Comparison of ENCODE assay signal across 9 mouse cellular contexts in genomic region chr2:164180124-164180523, GRCm38 (mm10). TPM values are rescaled to one million over a fixed set of nuclear protein-coding genes. Genes with fewer than 3 reads are reported as not detected.
A peak's percentile ranks its signal among the peaks of the same experiment; 100 is the strongest.
DNase-seq lines count a peak whose midpoint lies in the region; ATAC-seq and TF ChIP-seq lines count a peak whose summit lies in the region.
"Had no signal": no experiment of that assay in that cellular context is flagged by ENCODE, and none has a peak within 500 bp of the region (broad histone marks: within the 10 kb centered on the region; RNA-seq: fewer than 3 reads in every experiment).

No protein-coding gene starts in this region.

- H3K4me2 ChIP-seq in forebrain, embryonic 14.5 days (ENCODE audit: low read length) = no peak overlapping the region
- no peak overlapping the region for H3K4me2 ChIP-seq in forebrain, embryonic 15.5 days (replicated peaks)
- no peak overlapping the region for H3K4me2 ChIP-seq in midbrain, embryonic 14.5 days (ENCODE audit: low read length)

- WGBS in forebrain, embryonic 14.5 days = 38% methylated on average over 3 of the region's 3 CpGs
- WGBS in forebrain, embryonic 15.5 days = 43% methylated on average over 3 of the region's 3 CpGs
- WGBS in midbrain, embryonic 14.5 days = 45% methylated on average over 3 of the region's 3 CpGs
- WGBS in midbrain, embryonic 10.5 days = 34% methylated on average over 3 of the region's 3 CpGs
- 30% methylated on average over 3 of the region's 3 CpGs for WGBS in bone marrow, adult 2 months
- WGBS in small intestine, adult 2 months = 41% methylated on average over 3 of the region's 3 CpGs

- no peak overlapping the region for H3K9ac ChIP-seq in forebrain, embryonic 14.5 days (ENCODE audit: low read length)
- H3K9ac ChIP-seq in forebrain, embryonic 15.5 days (replicated peaks) = no peak overlapping the region
- H3K9ac ChIP-seq in midbrain, embryonic 14.5 days (replicated peaks; ENCODE audit: low read length) = no peak overlapping the region

- H3K9me3 ChIP-seq in forebrain, embryonic 14.5 days (replicated peaks; ENCODE audit: control insufficient read depth, low read length) = no peaks in the 10 kb centered on the region
- no peaks in the 10 kb centered on the region for H3K9me3 ChIP-seq in forebrain, embryonic 15.5 days
- no peaks in the 10 kb centered on the region for H3K9me3 ChIP-seq in midbrain, embryonic 14.5 days (ENCODE audit: control insufficient read depth, low read length)
- no peaks in the 10 kb centered on the region for H3K9me3 ChIP-seq in midbrain, embryonic 10.5 days (replicated peaks)

- TF ChIP-seq CTCF in bone marrow, adult 2 months (IDR thresholded peaks at IDR 0.05; ENCODE audit: control insufficient read depth, insufficient read depth, low read length) = peak; percentile 31; the same call in 1 of the 2 replicates
- TF ChIP-seq CTCF in small intestine, adult 2 months (IDR thresholded peaks at IDR 0.05; ENCODE audit: extremely low read depth, insufficient read length, insufficient replicate concordance, low read depth, low read length) = peak; percentile 41; the same call in 1 of the 2 replicates

- TF ChIP-seq POLR2A in bone marrow, adult 2 months (IDR thresholded peaks at IDR 0.05; ENCODE audit: borderline replicate concordance, control insufficient read depth, low read depth, low read length) = no peak
- no peak for TF ChIP-seq POLR2A in small intestine, adult 2 months (IDR thresholded peaks at IDR 0.05; ENCODE audit: low read depth, low read length)

- H3K27me3 ChIP-seq in forebrain, embryonic 14.5 days (replicated peaks; ENCODE audit: control insufficient read depth, insufficient read depth, low read length) = no peaks in the 10 kb centered on the region
- no peaks in the 10 kb centered on the region for H3K27me3 ChIP-seq in forebrain, embryonic 15.5 days
- no peaks in the 10 kb centered on the region for H3K27me3 ChIP-seq in midbrain, embryonic 14.5 days (ENCODE audit: control insufficient read depth, insufficient read depth, low read length)
- H3K27me3 ChIP-seq in midbrain, embryonic 10.5 days (ENCODE audit: low read depth, poor library complexity, severe bottlenecking) = peaks cover 21% of the 10 kb centered on the region
- no peaks in the 10 kb centered on the region for H3K27me3 ChIP-seq in small intestine, adult 2 months (ENCODE audit: control insufficient read depth, insufficient read depth, low read length)

- no peak overlapping the region for H3K4me3 ChIP-seq in forebrain, embryonic 14.5 days (ENCODE audit: low read depth, low read length)
- H3K4me3 ChIP-seq in forebrain, embryonic 15.5 days = no peak overlapping the region
- no peak overlapping the region for H3K4me3 ChIP-seq in midbrain, embryonic 14.5 days (replicated peaks; ENCODE audit: low read depth, low read length)
- H3K4me3 ChIP-seq in midbrain, embryonic 10.5 days = no peak overlapping the region
- no peak overlapping the region for H3K4me3 ChIP-seq in bone marrow, adult 2 months (replicated peaks; ENCODE audit: control insufficient read depth, low read depth, low read length)
- H3K4me3 ChIP-seq in small intestine, adult 2 months (ENCODE audit: low read depth, low read length) = no peak overlapping the region

- no peak for ATAC-seq in forebrain, embryonic 14.5 days
- no peak for ATAC-seq in forebrain, embryonic 15.5 days (replicated peaks)
- ATAC-seq in midbrain, embryonic 14.5 days (ENCODE audit: low FRiP score, low TSS enrichment) = no peak

- H3K4me1 ChIP-seq in forebrain, embryonic 14.5 days (ENCODE audit: control insufficient read depth, insufficient read depth, low read length) = no peaks in the 10 kb centered on the region
- H3K4me1 ChIP-seq in forebrain, embryonic 15.5 days = no peaks in the 10 kb centered on the region
- no peaks in the 10 kb centered on the region for H3K4me1 ChIP-seq in midbrain, embryonic 14.5 days (ENCODE audit: control insufficient read depth, insufficient read depth, low read length)
- H3K4me1 ChIP-seq in midbrain, embryonic 10.5 days = peaks cover 9% of the 10 kb centered on the region
- no peaks in the 10 kb centered on the region for H3K4me1 ChIP-seq in bone marrow, adult 2 months (ENCODE audit: control insufficient read depth, insufficient read depth, low read length)
- H3K4me1 ChIP-seq in small intestine, adult 2 months (ENCODE audit: control insufficient read depth, insufficient read depth, insufficient read length, low read length) = no peaks in the 10 kb centered on the region

- DNase-seq in forebrain, embryonic 14.5 days (ENCODE audit: low spot score) = peak; percentile 20
- DNase-seq in midbrain, embryonic 14.5 days = peak; percentile 26
- no peak for DNase-seq in midbrain, embryonic 10.5 days (ENCODE audit: low spot score)
- no peak for DNase-seq in urinary bladder, adult 18-20 months (ENCODE audit: low spot score in 2 of 2)
- no peak for DNase-seq in frontal cortex, postnatal 14 days (ENCODE audit: low spot score in 2 of 2)

- H3K36me3 ChIP-seq in forebrain, embryonic 14.5 days (ENCODE audit: control insufficient read depth, insufficient read depth, low read length) = no peaks in the 10 kb centered on the region
- H3K36me3 ChIP-seq in forebrain, embryonic 15.5 days = no peaks in the 10 kb centered on the region
- H3K36me3 ChIP-seq in midbrain, embryonic 14.5 days (ENCODE audit: control insufficient read depth, insufficient read depth, low read length) = no peaks in the 10 kb centered on the region
- H3K36me3 ChIP-seq in midbrain, embryonic 10.5 days = no peaks in the 10 kb centered on the region
- H3K36me3 ChIP-seq in small intestine, adult 2 months (ENCODE audit: control insufficient read depth, insufficient read depth, low read length) = no peaks in the 10 kb centered on the region

- no peak overlapping the region for H3K27ac ChIP-seq in forebrain, embryonic 14.5 days (ENCODE audit: low read depth, low read length)
- H3K27ac ChIP-seq in forebrain, embryonic 15.5 days (replicated peaks) = no peak overlapping the region
- no peak overlapping the region for H3K27ac ChIP-seq in midbrain, embryonic 14.5 days (replicated peaks; ENCODE audit: low read depth, low read length)
- H3K27ac ChIP-seq in midbrain, embryonic 10.5 days (replicated peaks) = no peak overlapping the region
- H3K27ac ChIP-seq in bone marrow, adult 2 months (ENCODE audit: control insufficient read depth, insufficient read depth, low read depth, low read length, poor library complexity) = no peak overlapping the region
- no peak overlapping the region for H3K27ac ChIP-seq in small intestine, adult 2 months (ENCODE audit: insufficient read depth, low read depth, low read length)

RNA-seq across cellular contexts. Expression of gene Wfdc5, which starts 2.4 kb away (rescaled TPM):
- polyA plus RNA-seq in forebrain, embryonic 14.5 days (2014; fragmentation: Nextera tagmentation; extraction: Ambion mirVana) = not detected in 2 replicates
- polyA plus RNA-seq in forebrain, embryonic 15.5 days (2015; fragmentation: Nextera tagmentation; extraction: Ambion mirVana) = not detected in 2 replicates
- polyA plus RNA-seq in midbrain, embryonic 14.5 days (2014; fragmentation: Nextera tagmentation; extraction: Ambion mirVana) = not detected in 2 replicates
- not detected in 2 replicates for polyA plus RNA-seq in midbrain, embryonic 10.5 days (2016; fragmentation: Nextera tagmentation; extraction: Ambion mirVana)
- not detected in 2 replicates for polyA plus RNA-seq in bone marrow, adult 2 months (2011; ENCODE audit: insufficient read depth, insufficient read length, low replicate concordance, missing spikeins)
- polyA plus RNA-seq in small intestine, adult 2 months (2012; rRNA removed) = 0.24 TPM in 1 of 2 replicates, not detected in the other
- polyA plus RNA-seq: intestine, embryonic 14.5 days had no signal

RNA-seq across cellular contexts. Expression of gene Kcns1, which starts 9.2 kb away (rescaled TPM):
- polyA plus RNA-seq in forebrain, embryonic 14.5 days (2014; fragmentation: Nextera tagmentation; extraction: Ambion mirVana) = 0.27 and 0.77 TPM in 2 replicates
- polyA plus RNA-seq in forebrain, embryonic 15.5 days (2015; fragmentation: Nextera tagmentation; extraction: Ambion mirVana) = 0.55 and 0.75 TPM in 2 replicates
- 0.62 and 2.1 TPM in 2 replicates for polyA plus RNA-seq in midbrain, embryonic 14.5 days (2014; fragmentation: Nextera tagmentation; extraction: Ambion mirVana)
- 0.06 TPM in 1 of 2 replicates, not detected in the other for polyA plus RNA-seq in midbrain, embryonic 10.5 days (2016; fragmentation: Nextera tagmentation; extraction: Ambion mirVana)
- polyA plus RNA-seq in bone marrow, adult 2 months (2011; ENCODE audit: insufficient read depth, insufficient read length, low replicate concordance, missing spikeins) = not detected in 2 replicates
- 0.06 and 0.25 TPM in 2 replicates for polyA plus RNA-seq in small intestine, adult 2 months (2012; rRNA removed)

RNA-seq across cellular contexts. Expression of gene Wfdc12, which starts 10.3 kb away (rescaled TPM):
- not detected in 2 replicates for polyA plus RNA-seq in forebrain, embryonic 14.5 days (2014; fragmentation: Nextera tagmentation; extraction: Ambion mirVana)
- not detected in 2 replicates for polyA plus RNA-seq in forebrain, embryonic 15.5 days (2015; fragmentation: Nextera tagmentation; extraction: Ambion mirVana)
- polyA plus RNA-seq in midbrain, embryonic 14.5 days (2014; fragmentation: Nextera tagmentation; extraction: Ambion mirVana) = not detected in 2 replicates
- not detected in 2 replicates for polyA plus RNA-seq in midbrain, embryonic 10.5 days (2016; fragmentation: Nextera tagmentation; extraction: Ambion mirVana)
- polyA plus RNA-seq in bone marrow, adult 2 months (2011; ENCODE audit: insufficient read depth, insufficient read length, low replicate concordance, missing spikeins) = not detected in 2 replicates
- polyA plus RNA-seq in small intestine, adult 2 months (2012; rRNA removed) = not detected in 2 replicates
- polyA plus RNA-seq: intestine, embryonic 14.5 days had no signal

RNA-seq across cellular contexts. Expression of gene Wfdc15a, which starts 19.8 kb away (rescaled TPM):
- not detected in 2 replicates for polyA plus RNA-seq in forebrain, embryonic 14.5 days (2014; fragmentation: Nextera tagmentation; extraction: Ambion mirVana)
- polyA plus RNA-seq in forebrain, embryonic 15.5 days (2015; fragmentation: Nextera tagmentation; extraction: Ambion mirVana) = not detected in 2 replicates
- polyA plus RNA-seq in midbrain, embryonic 14.5 days (2014; fragmentation: Nextera tagmentation; extraction: Ambion mirVana) = not detected in 2 replicates
- not detected in 2 replicates for polyA plus RNA-seq in midbrain, embryonic 10.5 days (2016; fragmentation: Nextera tagmentation; extraction: Ambion mirVana)
- polyA plus RNA-seq in bone marrow, adult 2 months (2011; ENCODE audit: insufficient read depth, insufficient read length, low replicate concordance, missing spikeins) = not detected in 2 replicates
- polyA plus RNA-seq in small intestine, adult 2 months (2012; rRNA removed) = not detected in 2 replicates
- polyA plus RNA-seq: intestine, embryonic 14.5 days had no signal

RNA-seq across cellular contexts. Expression of gene Wfdc15b, which starts 41.3 kb away (rescaled TPM):
- not detected in 2 replicates for polyA plus RNA-seq in forebrain, embryonic 14.5 days (2014; fragmentation: Nextera tagmentation; extraction: Ambion mirVana)
- not detected in 2 replicates for polyA plus RNA-seq in forebrain, embryonic 15.5 days (2015; fragmentation: Nextera tagmentation; extraction: Ambion mirVana)
- not detected in 2 replicates for polyA plus RNA-seq in midbrain, embryonic 14.5 days (2014; fragmentation: Nextera tagmentation; extraction: Ambion mirVana)
- polyA plus RNA-seq in midbrain, embryonic 10.5 days (2016; fragmentation: Nextera tagmentation; extraction: Ambion mirVana) = not detected in 2 replicates
- polyA plus RNA-seq in bone marrow, adult 2 months (2011; ENCODE audit: insufficient read depth, insufficient read length, low replicate concordance, missing spikeins) = 3.2 TPM in 1 of 2 replicates, not detected in the other
- 1.2 TPM in 1 of 2 replicates, not detected in the other for polyA plus RNA-seq in small intestine, adult 2 months (2012; rRNA removed)

Comparison
In these comparisons a context has a peak if more than half of its experiments do, and no peak if none do; other contexts are left out.
1. DNase-seq: peak in forebrain, embryonic 14.5 days (single experiment) and midbrain, embryonic 14.5 days (single experiment); none in midbrain, embryonic 10.5 days (single experiment), urinary bladder, adult 18-20 months (0 of 2) and frontal cortex, postnatal 14 days (0 of 2).